Mouse (Mus musculus): ENCODE measurements around the gene Cyp2w1. TPM values are rescaled to one million over a fixed set of nuclear protein-coding genes. Genes with fewer than 3 reads are reported as not detected.
"Not testable (repeated sequence)": the region's sequence is repeated elsewhere in the genome, so short reads cannot be mapped to it uniquely, and the experiment has no call there.

Gene Cyp2w1
- polyA plus RNA-seq, 1 experiment from 2014 or later = not detected

DNA sequence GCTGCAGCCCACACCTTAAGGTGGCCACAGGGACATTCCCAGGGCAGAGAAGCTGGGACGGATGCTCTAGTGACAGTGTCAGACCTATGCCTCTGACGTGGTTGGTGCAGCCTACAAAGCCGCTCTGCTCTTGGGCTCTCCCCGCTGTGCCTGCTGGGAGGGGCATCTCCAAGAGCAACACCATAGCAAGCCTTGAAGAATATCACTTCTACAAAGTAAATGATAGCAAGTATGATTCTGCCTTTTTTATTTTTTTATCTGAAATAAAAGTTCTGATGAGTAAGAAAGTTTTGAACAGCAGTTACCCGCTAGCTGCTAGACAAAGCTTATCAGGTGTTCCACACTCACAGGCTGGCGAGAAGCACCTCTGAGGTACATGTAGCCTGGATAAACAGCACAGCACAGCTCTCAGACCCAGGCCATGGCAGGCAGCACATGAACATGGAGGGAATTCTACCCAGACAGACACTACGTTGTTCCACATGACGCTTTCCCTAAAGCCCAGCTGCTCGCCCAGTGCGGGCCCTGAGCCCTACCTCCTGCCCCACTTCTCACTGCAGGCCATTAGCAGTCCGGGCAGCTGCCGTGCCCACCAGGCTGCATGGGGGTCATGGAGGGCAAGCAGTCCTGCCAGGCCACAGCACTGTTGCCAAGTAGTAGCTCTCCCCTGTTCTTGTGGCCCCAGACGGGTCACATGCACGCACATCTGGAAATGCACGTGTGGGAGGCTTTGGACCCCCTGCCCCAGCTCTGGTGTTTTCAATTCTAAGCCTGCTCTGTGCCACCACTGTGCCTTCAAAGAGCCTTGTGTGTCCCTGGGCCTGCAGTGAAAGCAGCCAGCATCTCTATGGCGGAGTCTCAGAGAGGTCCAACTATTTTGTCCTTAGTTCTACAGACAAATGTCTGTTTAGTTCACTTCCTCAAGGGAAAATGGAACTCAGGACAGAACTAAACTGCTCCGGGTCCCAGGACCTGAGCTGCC lies 36.6 kb downstream of the Cyp2w1 start:
- DNase-seq (ENCODE audit: low spot score) = no peak
- peak; percentile 80 for ATAC-seq (replicated peaks; ENCODE audit: low FRiP score)
- Histone ChIP-seq H3K4me1 (replicated peaks; ENCODE audit: control insufficient read depth, insufficient read depth, low read length) (peaks cover 77% of the 10 kb centered on the region), H3K4me2 (peak overlapping the region; percentile 67), H3K27ac (ENCODE audit: low read depth, low read length) (peak overlapping the region; percentile 100), H3K27me3 (replicated peaks; ENCODE audit: control insufficient read depth, insufficient read depth, low read length) (no peaks in the 10 kb centered on the region), H3K9me3 (ENCODE audit: control insufficient read depth, low read length) (no peaks in the 10 kb centered on the region), H3K4me3 (ENCODE audit: low read depth, low read length) (peak overlapping the region; percentile 40), H3K9ac (ENCODE audit: low read depth, low read length) (peak overlapping the region; percentile 73), H3K36me3 (ENCODE audit: control insufficient read depth, insufficient read depth, low read length) (peaks cover 16% of the 10 kb centered on the region)
- WGBS = 58% methylated on average over 17 of the region's 17 CpGs

DNA sequence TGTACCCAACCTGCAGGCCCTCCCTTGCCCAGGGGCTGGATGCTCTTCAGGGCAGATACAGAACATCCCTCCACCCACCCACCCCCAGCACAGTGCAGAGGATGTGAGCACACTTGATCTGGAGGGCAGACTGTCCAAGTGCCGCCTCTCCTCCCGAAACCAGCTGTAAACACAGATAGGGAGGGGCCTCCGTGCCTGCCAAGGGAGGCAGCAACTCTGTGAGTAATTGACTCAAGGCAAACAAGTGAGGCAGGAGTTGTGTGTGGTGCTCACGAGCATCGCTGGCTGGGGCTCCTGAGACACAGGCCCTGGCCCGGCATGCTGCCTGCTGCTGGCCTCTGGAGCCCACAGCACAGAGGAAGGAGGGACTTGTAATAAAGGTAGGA lies 37.3 kb downstream of the Cyp2w1 start:
- Histone ChIP-seq H3K4me1 (replicated peaks; ENCODE audit: control insufficient read depth, insufficient read depth, low read length) (peaks cover 77% of the 10 kb centered on the region), H3K9ac (ENCODE audit: low read depth, low read length) (peak overlapping the region; percentile 73), H3K9me3 (ENCODE audit: control insufficient read depth, low read length) (no peaks in the 10 kb centered on the region), H3K27me3 (replicated peaks; ENCODE audit: control insufficient read depth, insufficient read depth, low read length) (no peaks in the 10 kb centered on the region), H3K4me2 (peak overlapping the region; percentile 67), H3K27ac (ENCODE audit: low read depth, low read length) (peak overlapping the region; percentile 100), H3K36me3 (ENCODE audit: control insufficient read depth, insufficient read depth, low read length) (peaks cover 16% of the 10 kb centered on the region), H3K4me3 (ENCODE audit: low read depth, low read length) (peak overlapping the region; percentile 40)
- peak; percentile 85 for ATAC-seq (replicated peaks; ENCODE audit: low FRiP score)
- 11% methylated on average over 6 of the region's 6 CpGs for WGBS
- DNase-seq (ENCODE audit: low spot score) = peak; percentile 75

DNA sequence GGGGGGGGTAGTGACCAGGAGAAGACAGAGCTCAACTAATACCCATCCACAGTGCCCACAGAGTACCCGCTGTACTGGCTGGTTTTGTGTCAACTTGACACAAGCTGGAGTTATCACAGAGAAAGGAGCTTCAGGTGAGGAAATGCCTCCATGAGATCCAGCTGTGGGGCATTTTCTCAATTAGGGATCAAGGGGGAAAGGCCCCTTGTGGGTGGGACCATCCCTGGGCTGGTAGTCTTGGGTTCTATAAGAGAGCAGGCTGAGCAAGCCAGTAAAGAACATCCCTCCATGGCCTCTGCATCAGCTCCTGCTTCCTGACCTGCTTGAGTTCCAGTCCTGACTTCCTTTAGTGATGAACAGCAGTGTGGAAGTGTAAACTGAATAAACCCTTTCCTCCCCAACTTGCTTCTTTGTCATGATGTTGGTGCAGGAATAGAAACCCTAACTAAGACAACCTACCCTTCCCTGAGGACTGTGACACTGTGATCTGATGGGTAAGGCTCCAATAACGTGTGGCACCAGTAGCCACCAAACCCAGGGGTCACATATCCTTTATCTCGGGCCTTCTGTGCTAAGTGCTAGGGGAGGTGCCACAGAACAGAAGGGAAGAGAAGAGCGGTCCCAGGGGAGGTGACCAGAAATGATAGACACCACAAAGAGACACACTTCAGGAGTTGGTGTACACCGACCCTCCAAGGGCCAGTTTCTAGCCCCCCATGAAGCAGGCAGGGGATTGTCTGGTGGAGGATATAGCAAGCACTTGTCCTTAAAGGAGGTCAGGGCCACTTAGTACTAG lies 38.1 kb downstream of the Cyp2w1 start:
- Histone ChIP-seq H3K4me3 (ENCODE audit: low read depth, low read length) (peak overlapping the region; percentile 40), H3K4me2 (peak overlapping the region; percentile 67), H3K27ac (ENCODE audit: low read depth, low read length) (peak overlapping the region; percentile 100), H3K4me1 (replicated peaks; ENCODE audit: control insufficient read depth, insufficient read depth, low read length) (peaks cover 76% of the 10 kb centered on the region), H3K36me3 (ENCODE audit: control insufficient read depth, insufficient read depth, low read length) (peaks cover 16% of the 10 kb centered on the region), H3K9ac (ENCODE audit: low read depth, low read length) (peak overlapping the region; percentile 73)
- H3K27me3 ChIP-seq (replicated peaks; ENCODE audit: control insufficient read depth, insufficient read depth, low read length); H3K9me3 ChIP-seq (ENCODE audit: control insufficient read depth, low read length); DNase-seq (ENCODE audit: low spot score): not testable (repeated sequence)
- ATAC-seq (replicated peaks; ENCODE audit: low FRiP score) = peak; percentile 27
- WGBS = 57% methylated on average over 5 of the region's 5 CpGs

DNA sequence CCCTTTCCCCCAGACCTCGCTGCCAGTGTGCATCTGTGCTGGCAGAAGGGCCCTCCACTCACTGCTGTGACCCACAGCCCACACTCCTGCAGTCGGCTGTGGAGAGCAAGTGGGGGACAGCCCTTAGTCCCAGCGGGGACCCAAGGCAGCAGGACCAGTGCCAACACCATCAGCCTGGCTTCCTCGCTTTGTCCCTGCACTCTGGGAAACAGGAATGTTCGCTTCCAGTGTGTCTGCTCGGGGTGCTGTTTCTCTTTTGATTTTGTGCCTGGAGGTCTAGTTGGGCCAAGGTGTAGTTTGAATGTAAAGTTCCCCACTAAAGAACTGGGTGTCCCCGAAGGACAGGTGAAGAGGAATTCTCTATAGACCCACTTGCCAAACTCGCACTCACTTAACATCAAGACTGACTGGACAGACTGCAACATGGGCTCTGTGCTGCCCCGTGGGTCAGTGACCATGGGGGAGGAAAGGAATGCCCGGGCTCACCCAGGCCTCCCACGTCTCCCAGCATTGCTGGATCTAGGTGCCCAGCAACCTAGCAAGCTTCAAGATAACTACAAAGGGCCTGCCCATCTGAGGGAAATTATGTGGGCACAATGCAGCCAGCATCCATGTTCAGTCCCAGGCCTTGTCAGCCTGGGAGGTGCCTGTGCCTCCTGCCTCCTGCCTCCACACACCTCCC lies 39.0 kb downstream of the Cyp2w1 start:
- peak overlapping the region; percentile 28 for H3K4me3 ChIP-seq (ENCODE audit: low read depth, low read length)
- H3K27me3 ChIP-seq (replicated peaks; ENCODE audit: control insufficient read depth, insufficient read depth, low read length) = no peaks in the 10 kb centered on the region
- ATAC-seq (replicated peaks; ENCODE audit: low FRiP score) (no peak), DNase-seq (ENCODE audit: low spot score) (no peak)
- peak overlapping the region; percentile 73 for H3K9ac ChIP-seq (ENCODE audit: low read depth, low read length)
- peak overlapping the region; percentile 55 for H3K4me2 ChIP-seq
- H3K27ac ChIP-seq (ENCODE audit: low read depth, low read length) = peak overlapping the region; percentile 68
- 88% methylated on average over 11 of the region's 11 CpGs for whole genome bisulfite sequencing
- no peaks in the 10 kb centered on the region for H3K9me3 ChIP-seq (ENCODE audit: control insufficient read depth, low read length)
- H3K36me3 ChIP-seq (ENCODE audit: control insufficient read depth, insufficient read depth, low read length) = peaks cover 16% of the 10 kb centered on the region
- H3K4me1 ChIP-seq (replicated peaks; ENCODE audit: control insufficient read depth, insufficient read depth, low read length) = peaks cover 67% of the 10 kb centered on the region

DNA sequence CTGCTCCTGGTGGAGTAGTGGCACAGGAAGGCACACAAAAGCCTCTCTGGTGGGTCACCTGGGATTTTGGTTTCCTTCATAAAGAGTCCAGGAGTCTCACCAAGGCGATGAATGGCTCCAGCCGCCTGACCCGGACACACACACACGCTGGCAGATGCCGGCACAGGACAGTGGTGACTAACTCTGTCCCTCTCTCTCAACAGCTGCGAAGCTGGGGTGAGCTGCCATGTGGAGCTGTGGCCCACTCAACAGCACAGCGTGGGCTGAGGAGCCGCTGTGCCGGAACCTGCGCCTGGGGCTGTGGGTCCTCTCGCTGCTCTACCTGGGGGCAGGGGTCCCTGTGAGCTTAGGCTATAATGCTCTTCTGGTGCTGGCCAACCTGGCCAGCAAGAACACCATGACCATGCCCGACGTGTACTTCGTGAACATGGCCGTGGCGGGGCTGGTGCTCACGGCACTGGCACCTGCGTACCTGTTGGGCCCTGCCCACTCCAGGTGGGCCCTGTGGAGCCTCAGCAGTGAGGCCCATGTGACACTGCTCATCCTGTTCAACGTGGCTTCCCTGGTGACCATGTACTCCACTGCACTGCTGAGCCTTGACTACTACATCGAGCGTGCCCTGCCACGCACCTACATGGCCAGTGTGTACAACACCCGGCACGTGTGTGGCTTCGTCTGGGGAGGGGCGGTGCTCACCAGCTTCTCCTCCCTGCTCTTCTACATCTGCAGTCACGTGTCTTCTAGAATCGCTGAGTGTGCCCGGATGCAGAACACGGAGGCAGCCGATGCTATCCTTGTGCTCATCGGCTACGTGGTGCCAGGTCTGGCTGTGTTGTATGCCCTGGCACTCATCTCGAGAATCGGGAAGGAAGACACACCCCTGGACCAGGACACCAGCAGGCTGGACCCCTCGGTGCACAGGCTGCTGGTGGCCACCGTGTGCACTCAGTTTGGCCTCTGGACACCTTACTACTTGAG lies 40.1 kb downstream of the Cyp2w1 start:
- WGBS = 93% methylated on average over 37 of the region's 37 CpGs
- no peak overlapping the region; the same call in 1 of the 2 replicates for H3K4me2 ChIP-seq
- peaks cover 58% of the 10 kb centered on the region for H3K4me1 ChIP-seq (replicated peaks; ENCODE audit: control insufficient read depth, insufficient read depth, low read length)
- peak overlapping the region; percentile 73 for H3K9ac ChIP-seq (ENCODE audit: low read depth, low read length)
- H3K27ac ChIP-seq (ENCODE audit: low read depth, low read length) = peak overlapping the region; percentile 68
- no peaks in the 10 kb centered on the region for H3K27me3 ChIP-seq (replicated peaks; ENCODE audit: control insufficient read depth, insufficient read depth, low read length)
- peaks cover 16% of the 10 kb centered on the region for H3K36me3 ChIP-seq (ENCODE audit: control insufficient read depth, insufficient read depth, low read length)
- DNase-seq (ENCODE audit: low spot score) (no peak), ATAC-seq (replicated peaks; ENCODE audit: low FRiP score) (no peak)
- no peak overlapping the region for H3K4me3 ChIP-seq (ENCODE audit: low read depth, low read length)
- H3K9me3 ChIP-seq (ENCODE audit: control insufficient read depth, low read length) = no peaks in the 10 kb centered on the region

DNA sequence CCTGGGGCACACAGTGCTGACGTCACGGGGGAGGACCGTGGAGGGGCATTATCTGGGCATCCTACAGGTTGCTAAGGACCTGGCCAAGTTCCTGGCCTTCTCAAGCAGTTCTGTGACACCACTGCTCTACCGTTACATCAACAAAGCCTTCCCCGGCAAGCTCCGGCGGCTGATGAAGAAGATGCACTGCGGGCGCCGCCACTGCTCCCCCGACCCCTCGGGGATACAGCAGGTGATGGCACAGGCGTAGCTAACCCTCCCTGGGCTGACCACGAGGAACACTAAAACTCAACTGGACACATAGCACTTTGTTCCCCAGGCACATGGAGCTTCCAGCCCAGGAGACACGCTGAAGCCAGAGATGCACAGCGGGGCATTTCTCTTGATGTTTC lies 40.8 kb downstream of the Cyp2w1 start:
- ATAC-seq (replicated peaks; ENCODE audit: low FRiP score) (no peak), DNase-seq (ENCODE audit: low spot score) (no peak)
- H3K27me3 ChIP-seq (replicated peaks; ENCODE audit: control insufficient read depth, insufficient read depth, low read length) = no peaks in the 10 kb centered on the region
- 93% methylated on average over 16 of the region's 16 CpGs for WGBS
- no peaks in the 10 kb centered on the region for H3K9me3 ChIP-seq (ENCODE audit: control insufficient read depth, low read length)
- H3K27ac ChIP-seq (ENCODE audit: low read depth, low read length) = no peak overlapping the region
- H3K36me3 ChIP-seq (ENCODE audit: control insufficient read depth, insufficient read depth, low read length) = peaks cover 15% of the 10 kb centered on the region
- H3K4me1 ChIP-seq (replicated peaks; ENCODE audit: control insufficient read depth, insufficient read depth, low read length) = peaks cover 57% of the 10 kb centered on the region
- no peak overlapping the region; the same call in 1 of the 2 replicates for H3K4me2 ChIP-seq
- no peak overlapping the region for H3K4me3 ChIP-seq (ENCODE audit: low read depth, low read length)
- H3K9ac ChIP-seq (ENCODE audit: low read depth, low read length) = no peak overlapping the region

DNA sequence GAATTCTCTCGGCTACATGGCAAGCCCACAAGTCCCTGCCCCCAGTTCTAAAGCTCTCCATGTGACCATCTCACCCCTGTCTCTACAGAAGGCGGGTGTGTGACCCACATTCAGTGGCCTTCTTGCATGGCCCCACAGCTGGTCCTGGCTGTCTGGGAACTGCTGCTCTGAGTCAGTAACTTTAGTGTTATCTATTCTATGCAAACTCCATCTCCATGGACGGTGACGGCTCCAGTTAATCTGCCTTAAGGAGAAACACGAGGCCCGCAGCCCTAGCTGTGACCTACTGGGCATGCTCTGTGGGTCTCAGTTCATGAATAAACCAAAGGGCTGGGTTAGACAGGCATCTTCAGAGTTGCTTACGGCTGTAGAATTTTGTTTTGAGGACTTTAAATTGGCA lies 42.0 kb downstream of the Cyp2w1 start:
- H3K4me1 ChIP-seq (replicated peaks; ENCODE audit: control insufficient read depth, insufficient read depth, low read length) = peaks cover 54% of the 10 kb centered on the region
- peaks cover 14% of the 10 kb centered on the region for H3K36me3 ChIP-seq (ENCODE audit: control insufficient read depth, insufficient read depth, low read length)
- peak overlapping the region; percentile 19; the same call in 1 of the 2 replicates for H3K4me2 ChIP-seq
- peak overlapping the region; percentile 71 for H3K27ac ChIP-seq (ENCODE audit: low read depth, low read length)
- WGBS = 42% methylated on average over 7 of the region's 7 CpGs
- no peaks in the 10 kb centered on the region for H3K27me3 ChIP-seq (replicated peaks; ENCODE audit: control insufficient read depth, insufficient read depth, low read length)
- no peak overlapping the region for H3K4me3 ChIP-seq (ENCODE audit: low read depth, low read length)
- H3K9me3 ChIP-seq (ENCODE audit: control insufficient read depth, low read length) = no peaks in the 10 kb centered on the region
- H3K9ac ChIP-seq (ENCODE audit: low read depth, low read length) = peak overlapping the region; percentile 4
- ATAC-seq (replicated peaks; ENCODE audit: low FRiP score) = peak; percentile 58
- no peak for DNase-seq (ENCODE audit: low spot score)
